Mouse (Mus musculus) urinary bladder, postnatal 4 days (tissue): ENCODE measurements around the gene Nodal.

Experiments
- DNase-seq, 2 experiments: peaks; one replicate each; pipeline ENCODE4 v3.0.0; 2021 to 2022; ENCODE audit warnings: low spot score in 2 of 2

The Nodal gene

GRCm38 (mm10) chr10:61398125-61398524 lies 19.6 kb upstream of the Nodal start:
- DNase-seq, result no peak

- DNase-seq, result peak in 1 of 2 experiments; percentile 55
These were observed 18.5 kb upstream of the Nodal start for GRCm38 (mm10) chr10:61399156-61399734.

DNA sequence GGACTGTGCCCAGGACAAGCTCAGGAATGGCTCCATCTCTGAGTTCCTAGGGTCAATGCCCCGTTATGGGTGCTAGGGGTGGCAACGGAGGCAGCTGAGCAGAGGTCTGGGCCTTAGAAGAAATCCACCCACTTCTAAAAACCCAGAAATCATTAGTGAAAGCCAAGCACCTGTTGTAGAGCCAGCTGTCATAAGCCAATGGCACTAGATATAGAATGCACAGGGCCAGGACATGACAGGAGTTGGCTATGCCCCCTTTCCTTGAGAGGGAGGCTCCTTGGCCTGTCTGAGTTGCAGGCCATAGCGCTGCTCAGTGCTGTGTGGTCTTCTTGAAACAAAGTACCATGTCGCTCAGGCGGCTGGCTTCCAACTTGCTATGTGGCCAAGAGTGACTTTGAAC lies 17.4 kb upstream of the Nodal start:
- no peak for DNase-seq

DNA sequence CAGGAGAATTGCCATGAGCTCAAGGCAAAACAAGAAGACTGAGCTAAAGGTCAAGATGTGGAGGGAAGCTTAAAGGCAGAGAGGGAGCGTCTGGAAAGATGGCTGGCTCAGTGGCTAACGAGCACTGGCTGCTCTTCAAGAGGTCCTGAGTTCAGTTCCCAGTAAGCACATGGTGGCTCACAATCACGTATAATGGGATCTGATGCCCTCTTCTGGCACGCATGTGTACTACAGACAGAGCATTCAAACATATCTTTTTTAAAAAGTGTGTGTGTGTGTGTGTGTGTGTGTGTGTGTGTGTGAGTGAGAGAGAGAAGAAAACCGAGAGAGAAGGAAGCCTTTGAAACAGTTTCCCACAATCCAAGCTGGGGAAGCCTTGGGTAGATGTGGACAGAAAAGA lies 15.3 kb upstream of the Nodal start:
- no peak for DNase-seq

DNA sequence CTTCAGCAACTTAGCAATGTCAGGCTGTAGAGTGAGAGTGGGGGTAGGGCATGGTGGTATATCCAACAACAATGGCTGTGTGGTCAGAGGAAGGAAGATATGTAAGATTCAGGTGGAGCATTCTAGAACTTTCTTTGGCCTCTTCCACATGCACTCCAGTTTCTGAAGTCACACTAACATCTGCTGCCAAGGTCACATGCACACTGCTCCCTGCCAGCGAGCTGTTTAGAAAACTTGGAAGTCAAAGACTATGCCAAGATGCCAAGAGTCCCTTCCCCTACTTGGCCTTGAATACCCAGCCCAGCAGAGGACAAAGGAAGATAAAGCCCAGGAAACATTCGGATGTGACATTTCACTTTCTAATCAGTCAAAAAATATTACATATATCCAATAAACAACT lies 14.9 kb upstream of the Nodal start:
- DNase-seq, result no peak

- no peak for DNase-seq
These were observed 11.8 kb upstream of the Nodal start for GRCm38 (mm10) chr10:61405958-61406357.

DNA sequence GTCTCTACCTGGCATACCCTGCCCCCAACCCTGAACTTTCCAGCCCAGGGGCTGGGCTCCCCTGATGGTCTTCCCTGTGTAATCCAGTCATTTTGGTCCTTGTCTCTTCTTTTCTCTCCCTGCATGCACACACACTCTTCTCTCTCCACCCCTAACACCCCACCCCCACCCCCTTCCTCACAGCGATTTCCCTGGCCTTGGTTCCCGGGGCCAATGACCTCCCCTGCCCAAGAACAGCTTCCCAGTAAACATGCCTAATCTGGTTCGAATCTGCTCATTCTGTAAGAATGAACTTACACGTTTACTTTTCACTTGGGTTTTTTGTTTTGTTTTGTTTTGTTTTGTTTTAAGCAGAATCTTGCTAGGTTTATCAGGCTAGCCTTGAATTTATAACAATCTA lies 8.0 kb upstream of the Nodal start:
- no peak for DNase-seq

GRCm38 (mm10) chr10:61410193-61410592 lies 7.6 kb upstream of the Nodal start:
- DNase-seq, result no peak

GRCm38 (mm10) chr10:61412910-61413625 lies 4.7 kb upstream of the Nodal start:
- no peak for DNase-seq

DNA sequence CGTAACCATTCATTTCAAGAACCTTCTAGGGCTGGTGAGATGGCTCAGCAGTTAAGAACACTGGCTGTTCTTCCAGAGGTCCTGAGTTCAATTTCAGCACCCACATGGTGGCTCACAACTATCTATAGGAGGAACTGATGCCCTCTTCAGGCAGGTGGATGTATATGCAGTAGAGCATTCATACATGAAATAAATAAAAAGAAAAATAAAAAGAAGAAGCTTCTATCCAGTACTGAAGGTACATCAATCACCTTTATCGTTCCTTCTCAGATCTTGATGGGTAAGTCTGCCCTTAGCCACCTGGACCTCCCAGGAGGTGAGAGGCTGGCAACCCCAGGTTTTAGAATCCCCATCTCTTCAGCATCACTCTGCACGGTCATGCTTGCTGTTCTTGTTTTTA lies 2.5 kb upstream of the Nodal start:
- DNase-seq, result no peak

- no peak for DNase-seq
These were observed 1.9 kb upstream of the Nodal start for GRCm38 (mm10) chr10:61415890-61416289.

DNA sequence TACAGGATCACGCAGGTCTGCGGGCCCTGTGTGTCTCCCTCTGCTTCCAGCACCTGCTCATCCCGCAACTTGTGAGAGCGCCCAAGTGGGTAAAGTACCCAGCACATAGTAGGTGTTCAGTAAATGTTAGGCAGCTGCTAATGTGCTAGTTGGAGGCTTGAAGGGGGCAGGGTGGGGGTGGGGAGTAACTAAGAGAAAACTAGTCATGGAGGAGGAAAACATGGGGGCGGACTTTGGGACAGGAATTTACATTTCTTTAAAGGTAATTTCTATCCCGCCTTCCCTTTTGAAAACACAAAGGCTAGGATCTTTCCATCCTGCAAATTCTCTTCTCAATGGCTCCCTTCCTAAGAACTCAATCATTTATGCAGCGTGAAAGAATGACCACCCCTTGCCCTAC lies 1.2 kb upstream of the Nodal start:
- no peak for DNase-seq

DNA sequence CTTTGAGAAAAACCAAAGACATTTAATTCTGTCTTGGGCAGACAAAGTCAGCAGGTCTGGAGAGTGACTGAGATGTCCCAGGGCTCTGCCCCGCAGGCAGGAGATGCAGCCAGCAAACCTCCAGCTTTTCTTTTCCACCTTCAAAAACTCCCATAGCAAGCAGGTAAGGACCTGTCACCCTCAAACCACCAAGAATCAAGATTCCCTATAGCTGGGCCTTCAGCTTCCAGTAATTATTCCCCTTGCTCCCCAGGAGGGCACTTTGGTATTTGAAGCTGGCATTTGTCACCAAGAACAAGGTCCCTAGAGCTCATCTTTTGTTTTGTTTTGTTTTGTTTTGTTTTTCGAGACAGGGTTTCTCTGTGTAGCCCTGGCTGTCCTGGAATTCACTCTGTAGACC lies 726 bp upstream of the Nodal start:
- no peak for DNase-seq

- DNase-seq, result no peak
These were observed 544 bp downstream of the Nodal start for GRCm38 (mm10) chr10:61418131-61418900.

DNA sequence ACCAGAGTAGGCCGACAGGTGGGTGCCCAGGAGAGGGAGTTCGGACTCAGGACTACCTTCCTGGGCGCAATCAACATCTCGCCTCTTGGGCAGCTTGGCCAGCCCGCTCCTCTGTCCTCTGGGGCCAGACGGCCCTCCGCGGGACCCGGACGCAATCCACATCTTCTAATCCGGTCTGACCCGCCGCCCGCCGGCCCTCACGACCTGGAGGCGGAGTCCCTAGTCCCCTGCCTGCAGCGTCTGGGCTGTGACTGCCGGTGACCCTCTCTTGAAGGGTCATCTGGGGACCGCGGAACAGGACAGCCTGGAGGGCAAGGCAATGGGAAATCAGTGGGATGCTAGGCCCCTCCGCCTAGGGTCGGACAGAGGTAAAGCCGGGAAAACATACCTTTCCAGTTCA lies 1.4 kb downstream of the Nodal start:
- DNase-seq, result no peak

DNA sequence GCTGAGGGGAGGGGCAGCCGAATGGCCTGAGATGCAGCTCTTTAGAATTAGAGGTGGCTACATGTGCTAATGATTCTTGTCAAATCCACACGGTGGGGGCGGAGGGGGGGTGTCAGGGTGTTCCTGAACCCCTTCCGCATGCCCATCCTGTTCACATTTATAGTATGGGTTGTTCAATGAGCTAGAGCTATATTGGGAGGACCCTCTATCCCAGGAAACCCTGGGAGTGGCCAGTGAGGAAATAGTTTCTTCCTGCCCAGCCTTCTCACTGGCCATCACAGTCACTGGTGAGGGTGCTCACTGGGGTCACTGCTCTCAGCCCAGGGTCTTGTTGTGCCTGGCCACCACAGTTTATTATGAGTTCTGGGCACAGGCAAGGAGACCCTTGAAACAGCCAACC lies 2.2 kb downstream of the Nodal start:
- no peak for DNase-seq

DNA sequence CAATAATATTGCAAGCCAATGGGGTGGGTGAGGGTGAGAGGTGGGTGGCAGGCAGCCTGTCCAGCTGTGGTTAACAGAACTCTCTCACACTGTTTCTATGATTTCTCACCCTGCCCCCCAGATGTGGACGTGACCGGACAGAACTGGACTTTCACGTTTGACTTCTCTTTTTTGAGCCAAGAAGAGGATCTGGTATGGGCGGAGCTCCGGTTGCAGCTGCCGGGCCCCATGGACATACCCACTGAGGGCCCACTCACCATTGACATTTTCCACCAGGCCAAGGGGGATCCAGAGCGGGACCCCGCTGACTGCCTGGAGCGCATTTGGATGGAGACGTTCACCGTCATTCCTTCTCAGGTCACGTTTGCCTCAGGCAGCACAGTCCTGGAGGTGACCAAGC lies 5.1 kb downstream of the Nodal start:
- DNase-seq, result no peak

DNA sequence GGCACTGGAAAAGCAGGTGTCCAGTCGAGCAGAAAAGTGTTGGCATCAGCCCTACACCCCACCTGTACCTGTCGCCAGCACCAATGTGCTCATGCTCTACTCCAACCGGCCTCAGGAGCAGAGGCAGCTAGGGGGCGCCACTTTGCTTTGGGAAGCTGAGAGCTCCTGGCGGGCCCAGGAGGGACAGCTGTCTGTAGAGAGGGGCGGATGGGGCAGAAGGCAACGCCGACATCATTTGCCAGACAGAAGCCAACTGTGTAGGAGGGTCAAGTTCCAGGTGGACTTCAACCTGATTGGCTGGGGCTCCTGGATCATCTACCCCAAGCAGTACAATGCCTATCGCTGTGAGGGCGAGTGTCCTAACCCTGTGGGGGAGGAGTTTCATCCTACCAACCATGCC lies 5.5 kb downstream of the Nodal start:
- peak in 1 of 2 experiments; percentile 37 for DNase-seq

DNA sequence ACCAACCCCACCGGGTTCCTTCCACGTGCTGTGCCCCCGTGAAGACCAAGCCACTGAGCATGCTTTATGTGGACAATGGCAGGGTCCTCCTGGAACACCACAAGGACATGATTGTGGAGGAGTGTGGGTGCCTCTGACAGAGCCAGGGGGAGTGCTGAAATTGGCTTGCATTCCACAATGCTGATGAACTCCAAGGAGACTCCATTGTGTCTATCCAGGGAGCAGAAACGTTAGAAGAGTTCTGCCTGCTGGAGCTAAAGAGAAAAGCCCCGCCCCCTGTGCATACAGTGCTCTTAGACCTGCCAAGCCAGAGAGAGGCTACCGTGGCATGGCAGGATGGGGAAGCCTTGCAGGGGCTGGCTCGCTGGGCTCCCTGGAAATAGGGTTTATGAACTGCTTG lies 6.7 kb downstream of the Nodal start:
- DNase-seq, result peak in 1 of 2 experiments; percentile 33

GRCm38 (mm10) chr10:61425047-61425446 lies 7.3 kb downstream of the Nodal start:
- no peak for DNase-seq

- no peak for DNase-seq
These were observed 8.5 kb downstream of the Nodal start for GRCm38 (mm10) chr10:61426251-61426757.

DNA sequence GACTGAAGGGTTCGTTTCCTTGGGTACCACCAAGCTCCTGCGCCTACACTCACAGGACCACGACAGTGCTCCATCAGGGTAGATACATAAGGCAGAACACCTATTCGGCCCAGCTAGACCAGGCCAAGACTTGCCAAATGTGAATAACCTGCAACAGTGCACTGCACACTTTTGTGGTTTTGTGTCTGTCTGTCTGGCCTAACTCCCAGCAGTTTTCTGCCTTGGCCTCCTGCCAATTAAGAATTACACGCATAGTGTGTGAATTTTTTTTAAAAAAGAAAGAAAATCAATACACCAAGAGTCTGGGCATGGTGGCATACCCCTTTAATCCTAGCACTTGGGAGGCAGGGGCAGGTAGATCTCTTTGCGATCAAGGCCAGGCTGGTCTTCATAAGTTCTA lies 10.2 kb downstream of the Nodal start:
- DNase-seq, result no peak

GRCm38 (mm10) chr10:61428416-61428815 lies 10.6 kb downstream of the Nodal start:
- DNase-seq, result no peak
